Mouse (Mus musculus) heart, adult 2 months (tissue): ENCODE data around the gene Kcnk1.
A peak's percentile ranks its signal among the peaks of the same experiment; 100 is the strongest.

Source experiments
- CTCF ChIP-seq: fragments of 200-600 bp; IDR thresholded peaks from 2 replicates; pipeline ENCODE4 v1.8.1; 2022; ENCODE audit warnings: antibody characterized with exemption, mild to moderate bottlenecking, moderate library complexity
- EP300 ChIP-seq: fragments of 200-500 bp; IDR thresholded peaks from 2 replicates; pipeline ENCODE4 v1.6.1; 2011; ENCODE audit warnings: low read depth, low read length, control low read depth; ENCODE audit not compliant: insufficient read depth
- POLR2A ChIP-seq: fragments of 200-500 bp; IDR thresholded peaks from 2 replicates; pipeline ENCODE4 v1.6.1; 2011; ENCODE audit warnings: mild to moderate bottlenecking, low read depth, low read length, control low read depth; ENCODE audit not compliant: insufficient read depth

- TF ChIP-seq POLR2A (no peak), CTCF (peak; percentile 65), EP300 (no peak)
Observed at GRCm38 (mm10) chr8:125955671-125956070, 39.3 kb upstream of the Kcnk1 start.
